Mouse (Mus musculus) intestine, embryonic 14.5 days (tissue): ENCODE results near the gene Dnajc14. TPM values are rescaled to one million over a fixed set of nuclear protein-coding genes. Genes with fewer than 3 reads are reported as not detected.

Experiments
- ATAC-seq: fragments of 200-750 bp; cut with Nextera tagmentation; replicated peaks from 2 replicates; pipeline ENCODE4 v1.8.0; 2017; ENCODE audit warnings: low read depth, moderate number of reproducible peaks, moderate TSS enrichment, moderate library complexity; ENCODE audit not compliant: low FRiP score, low TSS enrichment
- DNase-seq: peaks from one replicate; pipeline ENCODE4 v3.0.0-alpha.2; 2018; ENCODE audit warnings: low spot score
- H3K27ac ChIP-seq: fragments of 300-500 bp; sonication (generic); 2 replicates; pipeline ENCODE4 v1.5.1; 2014; ENCODE audit warnings: low read depth, mild to moderate bottlenecking, control low read depth
- H3K27me3 ChIP-seq: fragments of 300-500 bp; sonication (generic); replicated peaks from 2 replicates; pipeline ENCODE4 v1.6.1; 2014; ENCODE audit warnings: low read length, control low read depth; ENCODE audit not compliant: control insufficient read depth, insufficient read depth
- H3K36me3 ChIP-seq: fragments of 300-500 bp; sonication (generic); 2 replicates; pipeline ENCODE4 v1.6.1; 2014; ENCODE audit warnings: low read length, control low read depth; ENCODE audit not compliant: control insufficient read depth, insufficient read depth
- H3K4me1 ChIP-seq: fragments of 300-500 bp; sonication (generic); replicated peaks from 2 replicates; pipeline ENCODE4 v1.6.1; 2014; ENCODE audit warnings: low read length, control low read depth, mixed read lengths; ENCODE audit not compliant: control insufficient read depth, insufficient read depth
- H3K4me2 ChIP-seq: fragments of 300-500 bp; sonication (generic); 2 replicates; pipeline ENCODE4 v1.6.1; 2014; ENCODE audit warnings: low read length
- H3K4me3 ChIP-seq: fragments of 300-500 bp; sonication (generic); 2 replicates; pipeline ENCODE4 v1.5.1; 2014; ENCODE audit warnings: low read depth, low read length, control low read depth, mixed read lengths
- H3K9ac ChIP-seq: fragments of 300-500 bp; sonication (generic); 2 replicates; pipeline ENCODE4 v1.6.1; 2014; ENCODE audit warnings: mild to moderate bottlenecking, low read length
- H3K9me3 ChIP-seq: fragments of 300-500 bp; sonication (generic); 2 replicates; pipeline ENCODE4 v1.6.1; 2016; ENCODE audit warnings: low read length, control low read depth; ENCODE audit not compliant: control insufficient read depth
- WGBS: fragments of 180-500 bp; shearing (Covaris S2); extraction: QIAGEN DNeasy Blood & Tissue Kit; methylation state at CpG from one replicate; pipeline ENCODE4 v1.1.7; 2014; 5-methylcytosine and 5-hydroxymethylcytosine counted together
- polyA plus RNA-seq: library from polyadenylated mRNA; unstranded; fragments of >200 nt; fragmentation: Nextera tagmentation; extraction: Ambion mirVana; gene quantifications from 2 replicates; pipeline ENCODE4 v1.2.1, GENCODE M21; 2014

Gene Dnajc14
- polyA plus RNA-seq, 1 experiment from 2014 or later: 35.5 TPM

GRCm38 (mm10) chr10:128793258-128793657 lies 10.6 kb upstream of the Dnajc14 start:
- no peak overlapping the region for H3K4me2 ChIP-seq
- DNase-seq: no peak
- no peaks in the 10 kb centered on the region for H3K9me3 ChIP-seq
- H3K36me3 ChIP-seq: no peaks in the 10 kb centered on the region
- no peak for ATAC-seq
- H3K4me3 ChIP-seq: no peak overlapping the region
- WGBS: 88% methylated on average over 1 of the region's 1 CpGs
- H3K4me1 ChIP-seq: no peaks in the 10 kb centered on the region
- no peaks in the 10 kb centered on the region for H3K27me3 ChIP-seq
- no peak overlapping the region for H3K9ac ChIP-seq
- H3K27ac ChIP-seq: no peak overlapping the region

- ATAC-seq (no peak), DNase-seq (no peak)
- H3K36me3 ChIP-seq: 0 out of 2 replicates have a peak, but pooled peaks cover 5% of the 10 kb centered on the region
- no peak overlapping the region for H3K4me3 ChIP-seq
- no peaks in the 10 kb centered on the region for H3K27me3 ChIP-seq
- H3K9me3 ChIP-seq: no peaks in the 10 kb centered on the region
- 94% methylated on average over 5 of the region's 5 CpGs for WGBS
- no peaks in the 10 kb centered on the region for H3K4me1 ChIP-seq
- no peak overlapping the region for H3K9ac ChIP-seq
- H3K4me2 ChIP-seq: no peak overlapping the region
- no peak overlapping the region for H3K27ac ChIP-seq
These were observed 9.5 kb upstream of the Dnajc14 start for GRCm38 (mm10) chr10:128794391-128794790.

GRCm38 (mm10) chr10:128795581-128795980 lies 8.3 kb upstream of the Dnajc14 start:
- Histone ChIP-seq H3K9ac (no peak overlapping the region), H3K4me1 (no peaks in the 10 kb centered on the region), H3K27me3 (no peaks in the 10 kb centered on the region), H3K36me3 (peaks cover 16% of the 10 kb centered on the region; the same call in 1 of the 2 replicates), H3K4me3 (no peak overlapping the region), H3K27ac (no peak overlapping the region), H3K4me2 (no peak overlapping the region), H3K9me3 (no peaks in the 10 kb centered on the region)
- 94% methylated on average over 3 of the region's 3 CpGs for WGBS
- no peak; the same call in 1 of the 2 replicates for ATAC-seq
- DNase-seq: no peak

- Histone ChIP-seq H3K4me2 (no peak overlapping the region), H3K9me3 (no peaks in the 10 kb centered on the region), H3K36me3 (peaks cover 31% of the 10 kb centered on the region), H3K9ac (no peak overlapping the region), H3K27ac (no peak overlapping the region), H3K4me1 (peaks cover 10% of the 10 kb centered on the region), H3K27me3 (no peaks in the 10 kb centered on the region), H3K4me3 (no peak overlapping the region)
- DNase-seq (no peak), ATAC-seq (no peak)
- WGBS: 93% methylated on average over 8 of the region's 8 CpGs
These were observed 5.2 kb upstream of the Dnajc14 start for GRCm38 (mm10) chr10:128798676-128799075.

GRCm38 (mm10) chr10:128801981-128802495 lies 1.8 kb upstream of the Dnajc14 start:
- no peaks in the 10 kb centered on the region for H3K9me3 ChIP-seq
- H3K9ac ChIP-seq: no peak overlapping the region
- no peak overlapping the region for H3K27ac ChIP-seq
- no peaks in the 10 kb centered on the region for H3K27me3 ChIP-seq
- H3K4me1 ChIP-seq: peaks cover 20% of the 10 kb centered on the region
- peaks cover 31% of the 10 kb centered on the region for H3K36me3 ChIP-seq
- H3K4me3 ChIP-seq: no peak overlapping the region
- no peak overlapping the region for H3K4me2 ChIP-seq
- WGBS: 89% methylated on average over 16 of the region's 16 CpGs
- no peak for ATAC-seq
- DNase-seq: peak; percentile 33

GRCm38 (mm10) chr10:128802956-128803355 lies 906 bp upstream of the Dnajc14 start:
- peak; percentile 12 for DNase-seq
- H3K9me3 ChIP-seq: no peaks in the 10 kb centered on the region
- H3K9ac ChIP-seq: peak overlapping the region; percentile 72
- H3K4me1 ChIP-seq: peaks cover 28% of the 10 kb centered on the region
- peaks cover 36% of the 10 kb centered on the region for H3K36me3 ChIP-seq
- H3K4me2 ChIP-seq: peak overlapping the region; percentile 85
- WGBS: 64% methylated on average over 4 of the region's 4 CpGs
- peak overlapping the region; percentile 92; the same call in 1 of the 2 replicates for H3K27ac ChIP-seq
- ATAC-seq: no peak
- H3K4me3 ChIP-seq: peak overlapping the region; percentile 58
- H3K27me3 ChIP-seq: no peaks in the 10 kb centered on the region

- H3K4me2 ChIP-seq: peak overlapping the region; percentile 85
- no peak for DNase-seq
- H3K9me3 ChIP-seq: no peaks in the 10 kb centered on the region
- WGBS: 7% methylated on average over 6 of the region's 6 CpGs
- peak overlapping the region; percentile 72 for H3K9ac ChIP-seq
- H3K4me1 ChIP-seq: peaks cover 30% of the 10 kb centered on the region
- H3K27me3 ChIP-seq: no peaks in the 10 kb centered on the region
- peaks cover 36% of the 10 kb centered on the region for H3K36me3 ChIP-seq
- ATAC-seq: no peak
- H3K27ac ChIP-seq: peak overlapping the region; percentile 92
- H3K4me3 ChIP-seq: peak overlapping the region; percentile 58
These were observed 501 bp upstream of the Dnajc14 start for GRCm38 (mm10) chr10:128803361-128803760.

GRCm38 (mm10) chr10:128804271-128805091 lies 619 bp downstream of the Dnajc14 start, which contains the start of gene Tmem198b:
TSS of gene Tmem198b (minus strand) at chr10:128804370.
- peak within 1 kb of the TSS; percentile 92 for H3K27ac ChIP-seq
- peak; percentile 65 for ATAC-seq
- no peaks in the 10 kb centered on the region for H3K9me3 ChIP-seq
- peak within 1 kb of the TSS; percentile 85 for H3K4me2 ChIP-seq
- H3K36me3 ChIP-seq: peaks cover 33% of the 10 kb centered on the region
- under 1% methylated on average over 28 of the region's 28 CpGs for WGBS
- H3K4me3 ChIP-seq: peak within 1 kb of the TSS; percentile 58
- H3K4me1 ChIP-seq: peaks cover 39% of the 10 kb centered on the region
- H3K9ac ChIP-seq: peak within 1 kb of the TSS; percentile 72
- H3K27me3 ChIP-seq: no peaks in the 10 kb centered on the region
- DNase-seq: peak; percentile 94
